Mouse (Mus musculus) midbrain, embryonic 14.5 days (tissue): Measurements from ENCODE around the gene Pias3. TPM values are rescaled to one million over a fixed set of nuclear protein-coding genes. Genes with fewer than 3 reads are reported as not detected.

Experiments
- ATAC-seq: fragments of 200-750 bp; cut with Nextera tagmentation; 2 replicates; pipeline ENCODE4 v1.8.0; 2017; ENCODE audit warnings: moderate number of reproducible peaks, moderate library complexity; ENCODE audit not compliant: low FRiP score, low TSS enrichment
- DNase-seq: peaks from one replicate; pipeline ENCODE4 v3.0.0-alpha.2; 2015
- H3K27ac ChIP-seq: fragments of 300-500 bp; sonication (generic); replicated peaks from 2 replicates; pipeline ENCODE4 v1.5.1; 2014; ENCODE audit warnings: mild to moderate bottlenecking, low read depth, low read length, moderate library complexity
- H3K27me3 ChIP-seq: fragments of 300-500 bp; sonication (generic); 2 replicates; pipeline ENCODE4 v1.6.1; 2014; ENCODE audit warnings: low read length, control low read depth, mixed read lengths; ENCODE audit not compliant: control insufficient read depth, insufficient read depth
- H3K36me3 ChIP-seq: fragments of 300-500 bp; sonication (generic); 2 replicates; pipeline ENCODE4 v1.6.1; 2014; ENCODE audit warnings: low read length, control low read depth; ENCODE audit not compliant: control insufficient read depth, insufficient read depth
- H3K4me1 ChIP-seq: fragments of 300-500 bp; sonication (generic); 2 replicates; pipeline ENCODE4 v1.6.1; 2014; ENCODE audit warnings: mild to moderate bottlenecking, antibody characterized with exemption, low read length, control low read depth; ENCODE audit not compliant: control insufficient read depth, insufficient read depth
- H3K4me2 ChIP-seq: fragments of 300-500 bp; sonication (generic); 2 replicates; pipeline ENCODE4 v1.6.1; 2014; ENCODE audit warnings: mild to moderate bottlenecking, low read length, moderate library complexity
- H3K4me3 ChIP-seq: fragments of 300-500 bp; sonication (generic); replicated peaks from 2 replicates; pipeline ENCODE4 v1.5.1; 2014; ENCODE audit warnings: low read depth, low read length
- H3K9ac ChIP-seq: fragments of 300-500 bp; sonication (generic); replicated peaks from 2 replicates; pipeline ENCODE4 v1.6.1; 2014; ENCODE audit warnings: mild to moderate bottlenecking, low read length, moderate library complexity
- H3K9me3 ChIP-seq: fragments of 300-500 bp; sonication (generic); 2 replicates; pipeline ENCODE4 v1.6.1; 2016; ENCODE audit warnings: low read length, control low read depth, mixed read lengths; ENCODE audit not compliant: control insufficient read depth
- WGBS: fragments of 180-500 bp; shearing (Covaris S2); extraction: QIAGEN DNeasy Blood & Tissue Kit; methylation state at CpG from one replicate; pipeline ENCODE4 v1.1.7; 2014; 5-methylcytosine and 5-hydroxymethylcytosine counted together
- polyA plus RNA-seq: library from polyadenylated mRNA; unstranded; fragments of >200 nt; fragmentation: Nextera tagmentation; extraction: Ambion mirVana; gene quantifications from 2 replicates; pipeline ENCODE4 v1.2.1, GENCODE M21; 2014

The Pias3 gene
- polyA plus RNA-seq, 1 experiment from 2014 or later, result 26.3 TPM

DNA sequence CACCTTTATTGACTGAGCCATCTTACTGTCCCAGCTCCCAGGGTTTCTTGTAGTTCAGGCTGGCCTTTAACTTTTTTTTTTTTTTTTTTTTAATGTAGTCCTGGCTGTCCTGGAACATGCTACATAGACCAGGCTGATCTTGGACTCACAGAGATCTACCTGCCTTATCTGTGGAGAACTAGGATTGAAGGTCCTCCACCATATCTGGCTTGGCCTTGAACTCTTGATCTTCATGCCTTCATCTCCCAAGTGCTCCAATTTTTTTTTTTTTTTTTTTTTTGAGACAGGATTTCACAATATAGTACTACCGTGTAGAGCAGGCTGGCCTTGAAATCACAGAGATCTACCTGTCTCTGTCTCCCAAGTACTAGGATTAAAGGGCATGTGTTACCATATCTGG, 2.6 kb upstream of the Pias3 start:
- ATAC-seq (no peak), DNase-seq (no peak)
- Histone ChIP-seq H3K36me3 (no peaks in the 10 kb centered on the region), H3K27ac (no peak overlapping the region), H3K9me3 (no peaks in the 10 kb centered on the region), H3K27me3 (no peaks in the 10 kb centered on the region), H3K4me1 (peaks cover 15% of the 10 kb centered on the region), H3K4me2 (no peak overlapping the region), H3K4me3 (no peak overlapping the region), H3K9ac (no peak overlapping the region)
- 96% methylated on average over 1 of the region's 1 CpGs for WGBS

DNA sequence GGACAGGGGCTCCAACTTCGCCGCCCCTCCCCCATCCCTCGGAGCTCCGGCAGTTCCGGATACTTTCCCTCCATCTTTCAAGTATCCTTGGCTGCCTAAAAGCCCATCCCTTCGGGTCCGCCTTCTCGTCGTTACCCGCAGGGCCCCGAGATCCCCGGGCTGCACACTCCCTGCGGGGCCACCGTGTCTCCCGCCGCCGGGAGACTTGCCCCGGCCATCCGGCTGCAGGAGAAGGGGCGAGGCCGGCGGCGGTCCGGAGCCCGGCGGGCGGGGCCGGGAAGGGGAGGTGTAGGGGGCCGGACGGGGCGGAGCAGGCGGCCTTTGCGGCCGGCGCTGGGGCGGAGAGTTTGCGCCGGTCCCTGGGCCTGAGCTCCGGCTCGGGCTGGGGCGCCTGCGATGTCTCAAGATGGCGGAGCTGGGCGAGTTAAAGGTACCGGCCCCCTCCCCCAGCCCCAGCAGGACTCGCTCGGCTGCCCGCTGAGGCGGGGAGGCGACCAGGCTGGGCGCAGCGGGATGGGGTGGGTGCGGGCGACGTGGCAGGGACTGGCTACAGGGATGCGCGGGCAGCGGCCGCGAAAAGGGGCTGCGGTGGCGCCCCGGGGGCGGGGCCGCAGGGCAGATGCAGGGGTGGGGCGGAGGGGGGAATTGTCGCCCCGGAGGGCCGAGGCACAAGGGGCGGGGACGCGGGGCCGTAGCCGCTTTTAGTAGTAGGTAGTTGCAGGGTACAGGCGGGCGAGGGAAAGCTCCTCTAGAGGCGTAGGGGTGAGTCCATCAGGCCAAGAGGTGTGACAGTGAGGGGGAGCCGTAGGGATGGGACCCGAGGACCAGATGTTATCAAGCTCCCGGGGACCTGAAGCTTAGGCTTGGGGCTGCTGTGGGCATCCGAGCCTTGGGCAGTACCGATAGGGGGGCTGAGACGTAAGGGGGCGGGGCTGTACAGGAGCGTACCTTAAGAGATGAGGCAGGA, 865 bp downstream of the Pias3 start:
- no peaks in the 10 kb centered on the region for H3K9me3 ChIP-seq
- WGBS, result under 1% methylated on average over 85 of the region's 85 CpGs
- H3K4me1 ChIP-seq, result peaks cover 11% of the 10 kb centered on the region
- H3K36me3 ChIP-seq, result peaks cover 18% of the 10 kb centered on the region
- no peaks in the 10 kb centered on the region for H3K27me3 ChIP-seq
- peak overlapping the region; percentile 80 for H3K4me3 ChIP-seq
- peak overlapping the region; percentile 91 for H3K27ac ChIP-seq
- peak; percentile 91 for ATAC-seq
- peak overlapping the region; percentile 73 for H3K4me2 ChIP-seq
- peak overlapping the region; percentile 80 for H3K9ac ChIP-seq
- DNase-seq, result peak; percentile 90

DNA sequence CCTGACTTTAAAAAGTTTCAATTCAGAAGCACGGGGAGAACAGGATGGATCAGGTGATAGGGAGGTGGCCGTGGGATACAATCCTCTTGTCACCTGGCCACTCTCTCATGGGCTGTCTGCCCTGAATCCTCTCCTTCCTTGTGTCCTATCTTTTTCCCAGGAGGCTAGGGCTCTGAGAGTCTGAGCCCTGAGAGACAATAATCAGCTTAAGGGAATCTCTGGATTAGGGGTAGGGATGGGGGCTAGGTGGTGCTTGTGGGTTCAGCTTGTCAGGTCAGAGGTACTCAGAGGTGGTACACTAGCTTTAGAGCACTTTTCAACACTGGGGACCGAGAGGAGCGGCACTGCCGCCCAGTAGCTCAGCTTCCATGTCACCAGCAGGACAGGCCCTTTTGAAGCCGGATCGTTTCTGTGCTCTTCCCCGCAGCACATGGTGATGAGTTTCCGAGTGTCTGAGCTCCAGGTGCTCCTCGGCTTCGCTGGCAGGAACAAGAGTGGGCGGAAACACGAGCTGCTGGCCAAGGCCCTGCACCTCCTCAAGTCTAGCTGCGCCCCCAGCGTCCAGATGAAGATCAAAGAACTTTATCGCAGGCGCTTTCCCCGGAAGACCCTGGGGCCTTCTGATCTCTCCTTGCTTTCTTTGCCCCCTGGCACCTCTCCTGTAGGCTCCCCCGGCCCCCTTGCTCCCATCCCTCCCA, 3.0 kb downstream of the Pias3 start:
- Histone ChIP-seq H3K36me3 (peaks cover 33% of the 10 kb centered on the region), H3K9ac (no peak overlapping the region), H3K4me1 (peaks cover 11% of the 10 kb centered on the region), H3K4me2 (no peak overlapping the region), H3K9me3 (no peaks in the 10 kb centered on the region), H3K27me3 (no peaks in the 10 kb centered on the region), H3K4me3 (no peak overlapping the region), H3K27ac (no peak overlapping the region)
- DNase-seq (no peak), ATAC-seq (no peak)
- WGBS, result 56% methylated on average over 19 of the region's 19 CpGs

DNA sequence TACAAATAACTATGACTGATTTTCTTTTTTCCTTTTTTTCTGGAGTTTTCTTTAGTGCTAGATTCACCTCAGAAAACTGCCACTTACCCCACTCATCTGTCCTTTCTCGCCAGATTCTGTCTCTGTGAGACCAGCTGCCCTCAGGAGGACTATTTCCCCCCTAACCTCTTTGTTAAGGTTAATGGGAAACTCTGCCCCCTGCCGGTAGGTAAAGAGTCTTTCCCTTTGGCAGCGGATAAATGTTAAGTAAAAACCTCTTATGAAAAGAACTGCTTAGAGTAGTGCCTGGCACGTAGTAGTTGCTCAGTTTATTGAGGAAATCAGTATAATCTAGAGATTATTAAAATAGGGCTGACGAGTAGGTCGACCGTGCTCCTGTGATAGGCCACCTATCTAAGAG, 4.2 kb downstream of the Pias3 start:
- H3K27me3 ChIP-seq, result no peaks in the 10 kb centered on the region
- peak; percentile 50 for DNase-seq
- no peak for ATAC-seq
- H3K4me3 ChIP-seq, result no peak overlapping the region
- WGBS, result 54% methylated on average over 7 of the region's 7 CpGs
- no peaks in the 10 kb centered on the region for H3K9me3 ChIP-seq
- no peak overlapping the region for H3K4me2 ChIP-seq
- H3K36me3 ChIP-seq, result peaks cover 38% of the 10 kb centered on the region
- no peak overlapping the region for H3K9ac ChIP-seq
- peaks cover 11% of the 10 kb centered on the region for H3K4me1 ChIP-seq
- no peak overlapping the region for H3K27ac ChIP-seq

DNA sequence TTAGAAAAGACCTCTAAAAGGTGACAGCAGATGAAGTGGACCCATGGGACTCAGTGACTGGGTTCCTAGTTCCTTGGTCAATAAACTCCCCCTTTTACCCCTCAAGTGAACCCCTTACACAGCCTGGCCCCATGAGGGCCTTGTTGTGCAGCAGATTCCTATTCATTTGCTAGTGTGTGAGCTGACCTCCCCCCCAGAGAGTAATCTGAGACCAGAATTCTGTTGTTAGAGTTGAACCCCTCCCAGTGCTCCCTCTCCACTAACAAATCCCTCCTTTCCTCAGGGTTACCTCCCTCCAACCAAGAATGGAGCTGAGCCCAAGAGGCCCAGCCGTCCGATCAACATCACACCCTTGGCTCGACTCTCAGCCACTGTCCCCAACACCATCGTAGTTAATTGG, 4.8 kb downstream of the Pias3 start:
- no peak overlapping the region for H3K27ac ChIP-seq
- no peak overlapping the region for H3K9ac ChIP-seq
- DNase-seq, result no peak
- H3K36me3 ChIP-seq, result peaks cover 38% of the 10 kb centered on the region
- no peaks in the 10 kb centered on the region for H3K9me3 ChIP-seq
- 90% methylated on average over 4 of the region's 4 CpGs for WGBS
- H3K27me3 ChIP-seq, result no peaks in the 10 kb centered on the region
- no peak for ATAC-seq
- H3K4me2 ChIP-seq, result no peak overlapping the region
- peaks cover 11% of the 10 kb centered on the region for H3K4me1 ChIP-seq
- no peak overlapping the region for H3K4me3 ChIP-seq

DNA sequence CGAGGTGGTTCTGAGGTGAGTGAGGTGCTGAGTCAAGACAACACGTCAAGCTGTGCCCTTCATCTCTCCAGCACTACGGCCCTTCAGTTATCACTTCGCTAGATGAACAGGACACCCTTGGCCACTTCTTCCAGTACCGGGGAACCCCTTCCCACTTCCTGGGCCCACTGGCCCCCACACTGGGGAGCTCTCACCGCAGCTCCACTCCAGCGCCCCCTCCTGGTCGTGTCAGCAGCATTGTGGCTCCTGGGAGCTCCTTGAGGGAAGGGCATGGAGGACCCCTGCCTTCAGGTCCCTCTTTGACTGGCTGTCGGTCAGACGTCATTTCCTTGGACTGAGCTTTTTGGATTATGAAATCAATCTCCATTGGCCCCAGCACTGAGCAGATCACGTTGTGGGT, 8.6 kb downstream of the Pias3 start:
- 62% methylated on average over 11 of the region's 11 CpGs for WGBS
- H3K4me2 ChIP-seq, result no peak overlapping the region
- peaks cover 37% of the 10 kb centered on the region for H3K36me3 ChIP-seq

DNA sequence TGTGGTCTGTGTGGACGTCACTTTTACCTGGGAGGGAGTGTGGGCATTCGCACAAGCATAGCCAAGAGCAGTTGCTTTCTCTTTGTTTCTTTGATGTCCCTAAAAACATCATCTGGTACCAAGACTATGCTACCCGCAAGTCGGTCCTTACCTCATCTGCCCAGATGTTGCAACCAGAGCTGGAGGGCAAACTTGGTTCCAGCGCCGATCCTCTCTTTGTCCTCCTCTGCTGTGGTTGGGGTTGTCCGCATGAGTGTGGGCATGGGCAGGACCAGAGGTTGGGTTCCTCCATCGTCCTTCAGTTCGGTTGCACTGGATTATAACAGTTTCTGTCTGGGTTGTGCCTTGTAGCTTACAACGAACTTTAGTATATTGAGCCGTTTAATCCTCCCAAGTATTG, 10.0 kb downstream of the Pias3 start:
- peaks cover 42% of the 10 kb centered on the region for H3K36me3 ChIP-seq
- no peak overlapping the region for H3K27ac ChIP-seq
- H3K4me2 ChIP-seq, result no peak overlapping the region
- 94% methylated on average over 11 of the region's 11 CpGs for WGBS
- no peaks in the 10 kb centered on the region for H3K9me3 ChIP-seq
- H3K4me1 ChIP-seq, result 0 out of 2 replicates have a peak, but pooled peaks cover 4% of the 10 kb centered on the region
- no peak for DNase-seq
- H3K4me3 ChIP-seq, result no peak overlapping the region
- peaks cover 5% of the 10 kb centered on the region; the same call in 1 of the 2 replicates for H3K27me3 ChIP-seq
- H3K9ac ChIP-seq, result no peak overlapping the region
- ATAC-seq, result no peak

More for the DNA sequence above, 8.6 kb downstream of the Pias3 start:
- DNase-seq, result no peak
- Histone ChIP-seq H3K4me3 (no peak overlapping the region), H3K27ac (no peak overlapping the region), H3K9ac (no peak overlapping the region), H3K4me1 (0 out of 2 replicates have a peak, but pooled peaks cover 4% of the 10 kb centered on the region), H3K9me3 (no peaks in the 10 kb centered on the region), H3K27me3 (peaks cover 5% of the 10 kb centered on the region; the same call in 1 of the 2 replicates)
- ATAC-seq, result no peak

DNA sequence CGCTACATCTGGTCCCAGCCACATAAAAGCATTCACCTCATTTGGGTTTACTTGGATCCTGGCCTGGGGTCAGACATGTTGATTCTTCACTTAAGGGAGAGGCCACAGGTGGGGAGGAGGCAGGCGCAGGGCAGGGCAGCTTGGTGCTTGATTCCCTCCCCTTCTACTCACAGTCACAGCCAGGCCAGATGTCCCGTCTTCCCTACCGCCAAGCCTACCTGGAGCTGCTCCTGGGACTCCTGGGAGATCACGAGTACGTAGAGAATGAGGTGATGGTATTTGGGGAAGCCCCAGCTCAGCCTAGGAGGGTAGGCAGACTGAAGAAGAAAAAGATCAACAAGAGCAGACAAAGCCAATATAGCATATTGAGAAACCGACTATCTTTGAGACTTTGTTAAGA, 10.8 kb downstream of the Pias3 start:
- no peak overlapping the region for H3K4me3 ChIP-seq
- peaks cover 43% of the 10 kb centered on the region for H3K36me3 ChIP-seq
- no peak overlapping the region for H3K9ac ChIP-seq
- H3K4me1 ChIP-seq, result 0 out of 2 replicates have a peak, but pooled peaks cover 4% of the 10 kb centered on the region
- ATAC-seq (no peak), DNase-seq (no peak)
- peaks cover 5% of the 10 kb centered on the region; the same call in 1 of the 2 replicates for H3K27me3 ChIP-seq
- no peak overlapping the region for H3K27ac ChIP-seq
- H3K9me3 ChIP-seq, result no peaks in the 10 kb centered on the region
- 75% methylated on average over 7 of the region's 7 CpGs for WGBS
- H3K4me2 ChIP-seq, result no peak overlapping the region
